Mouse (Mus musculus): ENCODE results near the gene Angptl4. TPM values are rescaled to one million over a fixed set of nuclear protein-coding genes. Genes with fewer than 3 reads are reported as not detected.

Angptl4 gene
- polyA plus RNA-seq, 1 experiment from 2014 or later, result 45.6 TPM

GRCm38 (mm10) chr17:33774573-33775155 is 7.0 kb downstream of the Angptl4 start:
- no peak overlapping the region for H3K27ac ChIP-seq
- no peak overlapping the region for H3K9ac ChIP-seq
- no peak for ATAC-seq (ENCODE audit: insufficient number of reproducible peaks, insufficient read depth, low FRiP score, low TSS enrichment)
- no peak overlapping the region for H3K4me2 ChIP-seq (replicated peaks)
- H3K36me3 ChIP-seq, result peaks cover 39% of the 10 kb centered on the region
- H3K27me3 ChIP-seq, result no peaks in the 10 kb centered on the region
- peaks cover 16% of the 10 kb centered on the region for H3K4me1 ChIP-seq
- WGBS, result 89% methylated on average over 8 of the region's 8 CpGs
- no peaks in the 10 kb centered on the region for H3K9me3 ChIP-seq
- no peak overlapping the region for H3K4me3 ChIP-seq

GRCm38 (mm10) chr17:33773871-33774572 is 7.6 kb downstream of the Angptl4 start:
- Histone ChIP-seq H3K27ac (no peak overlapping the region), H3K36me3 (peaks cover 39% of the 10 kb centered on the region), H3K4me2 (replicated peaks) (no peak overlapping the region), H3K27me3 (no peaks in the 10 kb centered on the region), H3K4me1 (peaks cover 12% of the 10 kb centered on the region), H3K9ac (no peak overlapping the region), H3K9me3 (no peaks in the 10 kb centered on the region), H3K4me3 (no peak overlapping the region)
- ATAC-seq (ENCODE audit: insufficient number of reproducible peaks, insufficient read depth, low FRiP score, low TSS enrichment), result no peak
- WGBS, result 89% methylated on average over 6 of the region's 6 CpGs

GRCm38 (mm10) chr17:33773426-33773825 is 8.2 kb downstream of the Angptl4 start:
- WGBS, result 85% methylated on average over 6 of the region's 6 CpGs
- no peak overlapping the region for H3K4me3 ChIP-seq
- no peak for ATAC-seq (ENCODE audit: insufficient number of reproducible peaks, insufficient read depth, low FRiP score, low TSS enrichment)

DNA sequence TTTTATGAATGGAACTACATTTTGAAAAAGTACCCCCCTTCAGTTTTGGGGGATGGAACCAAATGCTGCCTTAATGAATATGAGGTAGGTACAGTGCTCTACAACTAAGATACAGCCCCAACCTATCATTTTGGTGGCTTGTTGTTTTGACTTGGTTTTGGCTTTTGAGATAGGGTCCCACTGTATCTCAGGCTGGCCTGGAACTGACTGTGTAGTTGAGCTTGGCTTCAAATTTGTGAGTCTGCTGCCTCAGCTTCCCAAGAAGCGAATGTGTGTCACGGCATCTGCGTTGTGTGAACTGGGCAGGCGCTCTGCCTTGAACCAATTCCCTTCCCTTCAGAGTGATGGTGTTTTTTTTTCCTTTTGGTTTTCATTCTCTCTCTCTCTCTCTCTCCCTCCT is 10.0 kb downstream of the Angptl4 start:
- Histone ChIP-seq H3K4me2 (replicated peaks) (no peak overlapping the region), H3K9ac (no peak overlapping the region), H3K4me3 (no peak overlapping the region), H3K36me3 (peaks cover 22% of the 10 kb centered on the region), H3K9me3 (no peaks in the 10 kb centered on the region), H3K27me3 (no peaks in the 10 kb centered on the region), H3K4me1 (no peaks in the 10 kb centered on the region), H3K27ac (no peak overlapping the region)
- WGBS, result 88% methylated on average over 4 of the region's 4 CpGs
- ATAC-seq (ENCODE audit: insufficient number of reproducible peaks, insufficient read depth, low FRiP score, low TSS enrichment), result no peak

More at GRCm38 (mm10) chr17:33773426-33773825, 8.2 kb downstream of the Angptl4 start:
- no peaks in the 10 kb centered on the region for H3K27me3 ChIP-seq
- peaks cover 6% of the 10 kb centered on the region for H3K4me1 ChIP-seq
- peaks cover 39% of the 10 kb centered on the region for H3K36me3 ChIP-seq
- H3K27ac ChIP-seq, result no peak overlapping the region
- no peak overlapping the region for H3K9ac ChIP-seq
- H3K4me2 ChIP-seq (replicated peaks), result no peak overlapping the region
- H3K9me3 ChIP-seq, result no peaks in the 10 kb centered on the region

DNA sequence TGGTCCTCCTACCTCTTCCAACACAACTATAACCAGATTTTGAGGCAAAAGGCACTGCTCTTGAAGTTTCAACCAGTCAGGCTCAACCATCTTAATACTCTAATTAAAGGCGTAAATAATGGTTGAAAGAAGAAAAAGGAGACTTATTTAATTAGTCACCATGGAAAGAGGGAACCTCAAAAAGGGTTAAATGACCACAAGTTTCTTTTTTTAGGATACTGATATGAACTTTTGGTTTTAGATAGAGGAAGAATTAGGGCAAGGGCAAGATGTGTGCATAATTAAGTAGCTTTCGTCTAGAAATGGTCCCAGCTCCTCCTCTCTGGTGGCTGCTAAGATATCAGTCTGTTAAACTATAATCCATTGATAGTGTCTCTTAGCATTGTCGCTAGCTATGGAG is 15.2 kb downstream of the Angptl4 start:
- no peaks in the 10 kb centered on the region for H3K9me3 ChIP-seq
- ATAC-seq (ENCODE audit: insufficient number of reproducible peaks, insufficient read depth, low FRiP score, low TSS enrichment), result no peak

DNA sequence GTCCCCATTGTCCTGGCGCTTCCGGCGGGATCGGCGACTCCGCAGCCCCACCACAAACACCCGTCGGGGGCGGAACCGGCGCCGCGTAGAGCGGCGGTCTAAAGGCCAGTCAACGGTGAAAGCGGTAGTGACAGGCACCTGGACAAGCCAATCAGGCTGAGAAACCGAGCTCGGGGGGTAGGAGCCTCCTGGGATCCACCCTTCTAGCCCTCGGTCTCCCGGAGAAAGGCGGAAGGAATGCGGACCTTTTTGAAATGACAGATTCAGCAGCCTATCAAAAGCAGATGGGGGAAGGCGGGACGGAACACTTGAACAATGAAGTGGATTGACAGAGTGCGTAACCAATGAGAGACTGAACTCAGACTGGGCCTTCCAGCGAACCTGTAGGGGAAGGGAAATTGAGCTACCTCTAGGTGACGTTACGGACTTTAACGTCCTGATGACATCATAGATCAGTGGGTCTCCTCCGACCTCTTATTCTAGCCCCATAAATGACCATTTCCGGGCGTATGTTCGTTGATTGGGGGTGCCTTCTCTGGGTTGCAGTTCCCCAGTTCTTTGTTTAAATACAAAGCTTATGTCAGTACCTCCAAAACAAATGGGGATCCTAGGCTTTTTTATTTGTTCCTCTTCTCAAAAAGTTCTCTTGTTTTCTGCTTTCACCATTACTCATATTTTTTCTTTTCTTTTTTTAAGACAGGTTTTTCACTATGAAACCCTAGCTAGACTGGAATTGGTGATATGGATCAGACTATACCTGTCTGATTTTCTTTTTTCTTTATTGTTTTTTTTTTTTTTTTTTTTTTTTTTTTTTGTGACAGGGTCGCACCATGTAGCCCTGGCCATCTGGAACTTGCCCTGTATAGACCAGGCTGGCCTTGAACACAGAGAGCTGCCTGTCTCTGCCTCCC is 21.1 kb downstream of the Angptl4 start, which contains the start of gene Rab11b:
Rab11b (minus strand) TSS at position 276 of the 911 bp plus-strand sequence.
- Histone ChIP-seq H3K27me3 (no peaks in the 10 kb centered on the region), H3K36me3 (peaks cover 2% of the 10 kb centered on the region; the same call in 1 of the 2 replicates), H3K27ac (peak within 1 kb of the TSS; percentile 99), H3K4me2 (replicated peaks) (peak within 1 kb of the TSS; percentile 56), H3K4me1 (peaks cover 36% of the 10 kb centered on the region), H3K9me3 (no peaks in the 10 kb centered on the region), H3K4me3 (peak within 1 kb of the TSS; percentile 71), H3K9ac (peak within 1 kb of the TSS; percentile 89)
- 3% methylated on average over 35 of the region's 35 CpGs for WGBS
- peak; percentile 99 for ATAC-seq (ENCODE audit: insufficient number of reproducible peaks, insufficient read depth, low FRiP score, low TSS enrichment)

More for the DNA sequence above, 15.2 kb downstream of the Angptl4 start:
- Histone ChIP-seq H3K27ac (no peak overlapping the region), H3K27me3 (no peaks in the 10 kb centered on the region), H3K36me3 (no peaks in the 10 kb centered on the region), H3K4me1 (no peaks in the 10 kb centered on the region), H3K4me3 (no peak overlapping the region), H3K9ac (no peak overlapping the region), H3K4me2 (replicated peaks) (no peak overlapping the region)
- 76% methylated on average over 3 of the region's 3 CpGs for WGBS

- H3K27me3 ChIP-seq, result no peaks in the 10 kb centered on the region
- no peaks in the 10 kb centered on the region for H3K9me3 ChIP-seq
- H3K36me3 ChIP-seq, result peaks cover 6% of the 10 kb centered on the region; the same call in 1 of the 2 replicates
- peak overlapping the region; percentile 71 for H3K4me3 ChIP-seq
- H3K4me2 ChIP-seq (replicated peaks), result peak overlapping the region; percentile 56
- peak overlapping the region; percentile 89 for H3K9ac ChIP-seq
- H3K4me1 ChIP-seq, result peaks cover 40% of the 10 kb centered on the region
- ATAC-seq (ENCODE audit: insufficient number of reproducible peaks, insufficient read depth, low FRiP score, low TSS enrichment), result peak; percentile 83
- H3K27ac ChIP-seq, result peak overlapping the region; percentile 99
- 1% methylated on average over 38 of the region's 38 CpGs for WGBS
Measured at GRCm38 (mm10) chr17:33759767-33760254, 21.8 kb downstream of the Angptl4 start.

DNA sequence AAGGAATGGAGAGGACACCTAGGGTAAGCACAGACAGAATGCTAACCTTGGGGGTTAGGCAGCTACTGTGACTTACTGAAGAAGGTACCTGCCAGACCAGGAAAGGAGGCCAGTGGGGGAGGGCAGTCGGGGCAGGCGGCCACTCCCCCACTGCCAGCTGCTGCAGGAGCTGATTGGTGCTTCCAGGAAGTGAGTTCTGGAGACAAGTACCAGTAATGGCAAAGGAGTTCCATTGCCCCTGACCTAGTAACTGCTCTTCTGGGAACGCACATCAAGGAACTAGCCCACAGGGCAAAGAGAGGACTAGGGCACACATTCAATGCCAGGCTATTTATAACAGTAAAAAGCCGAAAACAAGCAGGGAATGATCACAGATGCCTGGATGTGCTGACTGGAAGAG is 24.4 kb downstream of the Angptl4 start:
- Histone ChIP-seq H3K4me3 (no peak overlapping the region), H3K9me3 (no peaks in the 10 kb centered on the region), H3K36me3 (peaks cover 6% of the 10 kb centered on the region; the same call in 1 of the 2 replicates), H3K9ac (no peak overlapping the region; the same call in 1 of the 2 replicates), H3K4me2 (replicated peaks) (0 out of 2 replicates have a peak overlapping the region, but pooled peaks have one; percentile 13), H3K4me1 (peaks cover 40% of the 10 kb centered on the region), H3K27me3 (no peaks in the 10 kb centered on the region), H3K27ac (peak overlapping the region; percentile 18; the same call in 1 of the 2 replicates)
- 60% methylated on average over 4 of the region's 4 CpGs for WGBS
- no peak for ATAC-seq (ENCODE audit: insufficient number of reproducible peaks, insufficient read depth, low FRiP score, low TSS enrichment)

- no peak overlapping the region for H3K4me2 ChIP-seq (replicated peaks)
- H3K4me3 ChIP-seq, result no peak overlapping the region
- peaks cover 11% of the 10 kb centered on the region for H3K36me3 ChIP-seq
- H3K4me1 ChIP-seq, result peaks cover 40% of the 10 kb centered on the region
- no peak overlapping the region for H3K9ac ChIP-seq
- no peaks in the 10 kb centered on the region for H3K27me3 ChIP-seq
- H3K9me3 ChIP-seq, result no peaks in the 10 kb centered on the region
- ATAC-seq (ENCODE audit: insufficient number of reproducible peaks, insufficient read depth, low FRiP score, low TSS enrichment), result no peak
- WGBS, result 94% methylated on average over 3 of the region's 3 CpGs
- H3K27ac ChIP-seq, result no peak overlapping the region
Measured at GRCm38 (mm10) chr17:33756108-33756790, 25.4 kb downstream of the Angptl4 start.

- peaks cover 40% of the 10 kb centered on the region for H3K4me1 ChIP-seq
- H3K9ac ChIP-seq, result no peak overlapping the region
- H3K4me3 ChIP-seq, result no peak overlapping the region
- 87% methylated on average over 10 of the region's 10 CpGs for WGBS
- no peak overlapping the region for H3K27ac ChIP-seq
- H3K9me3 ChIP-seq, result no peaks in the 10 kb centered on the region
- no peaks in the 10 kb centered on the region for H3K27me3 ChIP-seq
- H3K36me3 ChIP-seq, result peaks cover 18% of the 10 kb centered on the region
- no peak overlapping the region for H3K4me2 ChIP-seq (replicated peaks)
- no peak for ATAC-seq (ENCODE audit: insufficient number of reproducible peaks, insufficient read depth, low FRiP score, low TSS enrichment)
Measured at GRCm38 (mm10) chr17:33755418-33756107, 26.1 kb downstream of the Angptl4 start.
